Mouse (Mus musculus) G1E (cell line): ENCODE results near the gene Jmjd1c.

Experiments used
- CTCF ChIP-seq: IDR thresholded peaks from 2 replicates; pipeline ENCODE4 v1.5.1; 2012; ENCODE audit warnings: low read depth, low read length, inconsistent platforms, mixed read lengths
- GATA1 ChIP-seq: IDR thresholded peaks from 2 replicates; pipeline ENCODE4 v1.6.1; 2012; ENCODE audit warnings: borderline replicate concordance, low read length, inconsistent platforms, mixed read lengths
- POLR2AphosphoS5 ChIP-seq: IDR thresholded peaks from 2 replicates; pipeline ENCODE4 v1.6.1; 2012; ENCODE audit warnings: low read depth, low read length, inconsistent platforms; ENCODE audit not compliant: insufficient replicate concordance

DNA sequence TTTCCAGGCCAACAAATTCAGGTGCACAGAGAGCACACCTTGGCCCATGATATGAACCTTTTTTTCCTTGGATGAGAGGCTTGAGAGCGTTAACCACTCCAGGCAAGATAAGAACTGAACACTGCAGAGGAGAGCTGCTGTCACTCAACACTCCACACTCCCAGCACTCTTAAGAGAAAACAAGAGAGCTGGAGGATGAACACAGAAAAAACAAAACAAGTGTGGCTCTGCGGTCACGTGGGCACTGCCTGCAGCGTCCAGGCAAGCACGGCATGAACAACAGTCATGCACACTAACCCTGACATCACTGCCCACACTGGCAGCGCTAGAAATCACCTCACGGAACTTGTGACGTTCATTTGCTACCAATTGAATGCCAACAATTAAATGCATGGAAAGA lies 185.9 kb downstream of the Jmjd1c start:
- TF ChIP-seq CTCF: no peak
- no peak for TF ChIP-seq GATA1
- TF ChIP-seq POLR2AphosphoS5: no peak
